Mouse (Mus musculus) megakaryocyte, embryonic 14.5 days (primary cell): Measurements from ENCODE around the gene Ccdc181.

Experiments
- FLI1 ChIP-seq: IDR thresholded peaks from 2 replicates; pipeline ENCODE4 v1.6.1; 2012; ENCODE audit warnings: low read length, inconsistent platforms, mixed read lengths
- GATA1 ChIP-seq: IDR thresholded peaks from 3 replicates; pipeline ENCODE4 v1.6.1; 2012; ENCODE audit warnings: mixed read lengths, low read length, inconsistent platforms, borderline replicate concordance

DNA sequence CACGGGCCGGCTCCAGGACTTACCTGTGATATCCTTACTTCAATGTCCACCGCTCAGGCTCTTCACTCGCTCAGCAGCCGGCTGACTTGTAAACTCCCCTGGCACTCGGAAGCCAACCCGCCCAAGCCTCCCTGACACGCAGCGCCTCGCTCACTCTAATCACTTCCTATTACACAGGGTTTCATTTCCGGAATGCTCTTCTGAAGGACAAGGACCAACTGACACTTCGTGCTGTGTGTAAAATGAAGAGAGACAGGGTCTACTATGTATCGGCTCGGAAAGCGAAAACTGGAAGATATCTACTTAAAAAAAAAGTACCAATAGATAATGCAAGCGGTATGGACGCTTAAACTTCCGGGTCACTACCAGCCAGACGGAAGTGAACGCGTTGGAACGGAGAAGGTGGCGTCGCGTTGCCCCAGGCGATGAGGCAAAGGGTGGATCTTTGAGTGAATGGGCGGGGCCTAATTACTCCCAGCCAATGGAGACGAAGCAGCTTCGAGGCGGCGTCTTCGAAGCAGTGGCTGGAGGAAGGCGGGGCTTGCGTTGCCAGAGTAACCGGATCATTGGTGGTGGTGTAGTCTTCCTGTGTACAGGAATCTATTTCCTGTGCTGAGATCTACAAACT lies 31.9 kb downstream of the Ccdc181 start, which contains the start of gene Blzf1:
- TF ChIP-seq GATA1 (0 out of 3 replicates have a peak, but pooled peaks have one; percentile 39), FLI1 (no peak)
